Mouse (Mus musculus) layer of hippocampus, adult 2 months (tissue): ENCODE results near the gene Atp6v0e2. TPM values are rescaled to one million over a fixed set of nuclear protein-coding genes. Genes with fewer than 3 reads are reported as not detected.
"Not testable (repeated sequence)": the region's sequence is repeated elsewhere in the genome, so short reads cannot be mapped to it uniquely, and the experiment has no call there.

ENCODE experiments used
- DNase-seq, 2 experiments: peaks; one replicate each; pipeline ENCODE4 v3.0.0; 2022; ENCODE audit warnings: low spot score in 2 of 2
- H3K27ac ChIP-seq: fragments of 200-600 bp; 2 replicates; pipeline ENCODE4 v1.8.1; 2022
- H3K4me3 ChIP-seq: fragments of 200-600 bp; 2 replicates; pipeline ENCODE4 v1.8.1; 2022; ENCODE audit warnings: mild to moderate bottlenecking
- CTCF ChIP-seq: fragments of 200-600 bp; conservative IDR thresholded peaks from 2 replicates; pipeline ENCODE4 v1.8.1; 2022; ENCODE audit warnings: antibody characterized with exemption, mild to moderate bottlenecking, moderate library complexity
- long read RNA-seq, 2 experiments: library from polyadenylated mRNA; stranded (forward); transcript quantifications; one replicate each; pipeline ENCODE4 v2.0.0; 2021; ENCODE audit warnings: borderline mapping rate in 2 of 2
- total RNA-seq, 2 experiments: library from RNA; stranded (reverse); gene quantifications; 2 replicates each; pipeline ENCODE4 v1.2.3; 2021

Gene Atp6v0e2
- 100 to 1,000 TPM; 443 to 456 TPM for total RNA-seq
- long read RNA-seq, experiment 1, transcript Atp6v0e2-201 (4 exons, 1,789 nt): major isoform, 279 of 323 reads
- long read RNA-seq, experiment 1, transcript Atp6v0e2-202 (3 exons, 1,612 nt): minor isoform, 5 of 323 reads
- long read RNA-seq, experiment 1, partial matches to known transcripts: 35 of 323 reads
- long read RNA-seq, experiment 1, other reads (novel, unspliced or antisense): 4 of 323 reads
- long read RNA-seq, experiment 2, transcript Atp6v0e2-201 (4 exons, 1,789 nt): major isoform, 550 of 615 reads
- long read RNA-seq, experiment 2, transcript Atp6v0e2-202 (3 exons, 1,612 nt): minor isoform, 7 of 615 reads
- long read RNA-seq, experiment 2, partial matches to known transcripts: 53 of 615 reads
- long read RNA-seq, experiment 2, other reads (novel, unspliced or antisense): 5 of 615 reads

- peak; percentile 92 for DNase-seq
- peak within 1 kb of the TSS; percentile 79 for H3K4me3 ChIP-seq
- H3K27ac ChIP-seq: peak within 1 kb of the TSS; percentile 96
- 0 out of 2 replicates have a peak, but pooled peaks have one; percentile 14 for TF ChIP-seq CTCF
Measured at GRCm38 (mm10) chr6:48537105-48537954, at the start of gene Atp6v0e2. Atp6v0e2 (plus strand) TSS chr6:48537615.

GRCm38 (mm10) chr6:48487747-48488725 lies 49.4 kb upstream of the Atp6v0e2 start:
- Histone ChIP-seq H3K4me3 (no peak overlapping the region), H3K27ac (no peak overlapping the region)
- no peak for DNase-seq
- TF ChIP-seq CTCF: no peak

- no peak for DNase-seq
- Histone ChIP-seq H3K27ac (no peak overlapping the region), H3K4me3 (no peak overlapping the region)
- no peak for TF ChIP-seq CTCF
Measured at GRCm38 (mm10) chr6:48489741-48490140, 47.7 kb upstream of the Atp6v0e2 start.

GRCm38 (mm10) chr6:48491361-48491760 lies 46.1 kb upstream of the Atp6v0e2 start:
- no peak for TF ChIP-seq CTCF
- no peak for DNase-seq
- Histone ChIP-seq H3K4me3 (no peak overlapping the region), H3K27ac (no peak overlapping the region)

- no peak for TF ChIP-seq CTCF
- H3K4me3 ChIP-seq: no peak overlapping the region
Measured at GRCm38 (mm10) chr6:48493136-48493730, 44.2 kb upstream of the Atp6v0e2 start.

GRCm38 (mm10) chr6:48497521-48497920 lies 39.9 kb upstream of the Atp6v0e2 start:
- no peak overlapping the region for H3K4me3 ChIP-seq
- no peak for TF ChIP-seq CTCF
- no peak for DNase-seq
- H3K27ac ChIP-seq: no peak overlapping the region

More at GRCm38 (mm10) chr6:48493136-48493730, 44.2 kb upstream of the Atp6v0e2 start:
- no peak overlapping the region for H3K27ac ChIP-seq
- no peak for DNase-seq

GRCm38 (mm10) chr6:48503847-48504240 lies 33.6 kb upstream of the Atp6v0e2 start:
- Histone ChIP-seq H3K27ac (peak overlapping the region; percentile 87), H3K4me3 (peak overlapping the region; percentile 84)
- TF ChIP-seq CTCF: no peak
- no peak for DNase-seq

GRCm38 (mm10) chr6:48504241-48504854 lies 33.1 kb upstream of the Atp6v0e2 start:
- Histone ChIP-seq H3K27ac (peak overlapping the region; percentile 87), H3K4me3 (peak overlapping the region; percentile 84)
- TF ChIP-seq CTCF: peak; percentile 58
- peak; percentile 74 to 86 for DNase-seq

GRCm38 (mm10) chr6:48508087-48508486 lies 29.3 kb upstream of the Atp6v0e2 start:
- H3K27ac ChIP-seq: no peak overlapping the region
- H3K4me3 ChIP-seq: no peak overlapping the region
- no peak for DNase-seq
- TF ChIP-seq CTCF: no peak

GRCm38 (mm10) chr6:48510426-48510825 lies 27.0 kb upstream of the Atp6v0e2 start:
- no peak for TF ChIP-seq CTCF
- DNase-seq: no peak
- Histone ChIP-seq H3K27ac (no peak overlapping the region), H3K4me3 (no peak overlapping the region)

- Histone ChIP-seq H3K27ac (no peak overlapping the region), H3K4me3 (no peak overlapping the region)
- no peak for TF ChIP-seq CTCF
- no peak for DNase-seq
Measured at GRCm38 (mm10) chr6:48511861-48512260, 25.6 kb upstream of the Atp6v0e2 start.

- DNase-seq, H3K27ac ChIP-seq, H3K4me3 ChIP-seq: not testable (repeated sequence)
Measured at GRCm38 (mm10) chr6:48524882-48525281, 12.5 kb upstream of the Atp6v0e2 start.
